Mouse (Mus musculus) CD8-positive naive resting alpha-beta T cell, adult 2 months (primary cell): ENCODE measurements at regions not wholly inside any gene's neighbourhood (a gene's known extent, or its start where the extent isn't known, plus 50 kb on each side); places are given as distances from the start of the nearest gene placed in this dataset.

Experiments used
- DNase-seq, 2 experiments: peaks; one replicate each; pipeline ENCODE4 v3.0.0; 2022; ENCODE audit warnings: low read depth in 2 of 2, low spot score in 2 of 2

GRCm38 (mm10) chr8:24287861-24288260, 437.8 kb downstream of the Adam3 start:
- no peak for DNase-seq

GRCm38 (mm10) chr8:24284966-24285365, 440.7 kb downstream of the Adam3 start:
- DNase-seq = no peak

- DNase-seq = no peak
Measured at GRCm38 (mm10) chr8:24283901-24284405, 441.7 kb downstream of the Adam3 start.

GRCm38 (mm10) chr8:24280296-24280695, 445.4 kb downstream of the Adam3 start:
- no peak for DNase-seq

GRCm38 (mm10) chr8:24278391-24278790, 447.3 kb downstream of the Adam3 start:
- DNase-seq = no peak

- no peak for DNase-seq
Measured at GRCm38 (mm10) chr8:24261359-24261758, 464.3 kb downstream of the Adam3 start.

GRCm38 (mm10) chr8:24258622-24259021, 467.0 kb downstream of the Adam3 start:
- no peak for DNase-seq

GRCm38 (mm10) chr8:24242211-24242610, 483.4 kb downstream of the Adam3 start:
- DNase-seq = no peak

- no peak for DNase-seq
Measured at GRCm38 (mm10) chr8:24240211-24240983, 485.3 kb downstream of the Adam3 start.

GRCm38 (mm10) chr8:24234981-24235380, 490.7 kb downstream of the Adam3 start:
- no peak for DNase-seq

- no peak for DNase-seq
Measured at GRCm38 (mm10) chr8:24228148-24228547, 497.5 kb downstream of the Adam3 start.

- no peak for DNase-seq
Measured at GRCm38 (mm10) chr8:24227331-24228072, 498.1 kb downstream of the Adam3 start.

- no peak for DNase-seq
Measured at GRCm38 (mm10) chr8:24220222-24220621, 505.4 kb downstream of the Adam3 start.

GRCm38 (mm10) chr8:24216655-24217054, 509.0 kb downstream of the Adam3 start:
- DNase-seq = no peak

GRCm38 (mm10) chr8:24215510-24216138, 510.0 kb downstream of the Adam3 start:
- DNase-seq = peak; percentile 8 to 26

GRCm38 (mm10) chr8:24214315-24214714, 511.3 kb downstream of the Adam3 start:
- no peak for DNase-seq

- DNase-seq = no peak
Measured at GRCm38 (mm10) chr8:24212216-24213200, 513.1 kb downstream of the Adam3 start.

GRCm38 (mm10) chr8:24211091-24211490, 514.6 kb downstream of the Adam3 start:
- no peak for DNase-seq
